Mouse (Mus musculus) G1E (cell line): ENCODE data around the gene Mtrf1l.

ENCODE experiments used
- CTCF ChIP-seq: IDR thresholded peaks from 2 replicates; pipeline ENCODE4 v1.5.1; 2012; ENCODE audit warnings: low read depth, low read length, inconsistent platforms, mixed read lengths
- GATA1 ChIP-seq: IDR thresholded peaks from 2 replicates; pipeline ENCODE4 v1.6.1; 2012; ENCODE audit warnings: borderline replicate concordance, low read length, inconsistent platforms, mixed read lengths
- TAL1 ChIP-seq: conservative IDR thresholded peaks from 2 replicates; pipeline ENCODE4 v1.6.1; 2012; ENCODE audit warnings: low read depth, low read length, inconsistent platforms, mixed read lengths

- no peak for TF ChIP-seq GATA1
- no peak for TF ChIP-seq CTCF
- TF ChIP-seq TAL1 = no peak
These were observed 4.9 kb downstream of the Mtrf1l start for GRCm38 (mm10) chr10:5818772-5819171.
